Mouse (Mus musculus) liver, adult 10 weeks (tissue): ENCODE measurements around the gene Gm14308. TPM values are rescaled to one million over a fixed set of nuclear protein-coding genes. Genes with fewer than 3 reads are reported as not detected.

Experiments
- polyA plus RNA-seq: library from polyadenylated mRNA; stranded (reverse); fragments of 350-450 nt; fragmentation: Illumina TruSeq; extraction: RNeasy Lipid Tissue Mini Kit (QIAGEN cat#74804); gene quantifications from one replicate; pipeline ENCODE4 v1.2.3, GENCODE M21; 2014; ENCODE audit warnings: low read depth, low replicate concordance

Gm14308 gene
- polyA plus RNA-seq, result 4.1 TPM

DNA sequence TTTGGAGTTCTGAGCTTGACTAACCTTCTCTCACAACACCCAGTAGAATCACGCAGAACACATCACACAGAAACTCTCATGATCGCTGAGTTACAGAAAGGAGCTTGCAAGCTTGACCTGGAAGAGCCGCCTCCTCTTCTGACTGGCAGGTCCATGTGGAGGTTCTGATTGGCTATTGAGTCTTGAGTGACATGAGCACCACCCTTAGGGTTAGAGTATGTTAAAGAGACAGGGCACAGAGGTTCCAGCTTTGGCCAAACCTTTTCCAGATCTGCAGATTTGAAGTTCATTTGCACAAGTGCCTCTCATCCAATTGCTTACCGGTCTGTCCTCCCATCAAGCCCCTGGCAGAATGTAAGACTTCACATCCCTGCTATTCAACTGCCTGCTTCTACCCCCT, at the start of gene Gm14308:
Gene Gm14308, minus strand, starts transcription at position 101 of the 400 bp plus-strand sequence.

DNA sequence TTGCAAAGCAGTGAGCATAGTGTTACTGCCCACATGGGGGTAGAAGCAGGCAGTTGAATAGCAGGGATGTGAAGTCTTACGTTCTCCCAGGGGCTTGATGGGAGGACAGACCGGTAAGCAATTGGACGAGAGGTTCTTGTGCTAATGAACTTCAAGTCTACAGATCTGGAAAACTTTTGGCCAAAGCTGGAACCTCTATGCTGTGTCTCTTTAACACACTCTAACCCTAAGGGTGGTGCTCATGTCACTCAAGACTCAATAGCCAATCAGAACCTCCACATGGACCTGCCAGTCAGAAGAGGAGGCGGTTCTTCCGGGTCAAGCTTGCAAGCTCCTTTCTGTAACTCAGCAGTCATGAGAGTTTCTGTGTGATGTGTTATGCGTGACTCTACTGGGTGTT, 34.1 kb upstream of the Gm14308 start, which contains the start of gene Zfp973:
Gene Zfp973, plus strand, starts transcription at position 301 of the 400 bp plus-strand sequence.

Other genes with a start within 250 kb of the Gm14308 start
- gene Gm14435, start 212.8 kb downstream of the Gm14308 start, polyA plus RNA-seq, result 11.0 TPM
- 5.2 TPM for gene Gm14434, start 149.6 kb downstream of the Gm14308 start, polyA plus RNA-seq
- gene Zfp967, start 115.3 kb downstream of the Gm14308 start, polyA plus RNA-seq, result not detected
- 16.3 TPM for gene Zfp973, start 34.2 kb upstream of the Gm14308 start, polyA plus RNA-seq
- 31.1 TPM for gene Gm14305, start 72.0 kb upstream of the Gm14308 start, polyA plus RNA-seq
- gene Gm14295, start 162.3 kb upstream of the Gm14308 start, polyA plus RNA-seq, result 12.8 TPM
- gene Gm14408, start 194.8 kb upstream of the Gm14308 start, polyA plus RNA-seq, result not detected